Mouse (Mus musculus): Measurements from ENCODE around the gene Jun.

DNA sequence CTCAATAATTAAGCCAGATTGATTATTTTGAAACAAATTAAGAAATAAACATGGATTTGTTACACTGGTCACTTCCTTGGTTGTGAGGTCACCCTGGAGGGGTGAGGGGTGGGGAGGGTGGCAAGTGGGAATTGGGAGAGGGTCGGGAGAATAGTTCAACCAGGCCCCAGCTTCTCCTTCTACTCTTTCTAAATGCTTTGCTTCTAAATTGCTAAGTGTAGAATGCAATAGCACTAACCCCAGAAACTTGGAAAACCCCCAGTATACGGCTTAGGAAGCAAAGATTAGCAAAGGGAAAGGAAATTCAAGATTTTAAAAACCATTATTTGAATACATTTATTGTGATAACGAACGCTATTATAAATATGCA is 3.3 kb downstream of the Jun start:
- TF ChIP-seq CTCF (IDR thresholded peaks at IDR 0.05; ENCODE audit: low read depth) (no peak), EP300 (IDR thresholded peaks at IDR 0.05; ENCODE audit: low read depth) (no peak)
